Mouse (Mus musculus): ENCODE results near the gene Asb15.

Asb15 gene

GRCm38 (mm10) chr6:24564886-24565285 is 36.9 kb downstream of the Asb15 start:
- DNase-seq (ENCODE audit: low spot score), result no peak

- DNase-seq (ENCODE audit: low spot score), result no peak
Measured at GRCm38 (mm10) chr6:24568963-24569362, 41.0 kb downstream of the Asb15 start.

- DNase-seq (ENCODE audit: low spot score), result no peak
Measured at GRCm38 (mm10) chr6:24569711-24570110, 41.8 kb downstream of the Asb15 start.

DNA sequence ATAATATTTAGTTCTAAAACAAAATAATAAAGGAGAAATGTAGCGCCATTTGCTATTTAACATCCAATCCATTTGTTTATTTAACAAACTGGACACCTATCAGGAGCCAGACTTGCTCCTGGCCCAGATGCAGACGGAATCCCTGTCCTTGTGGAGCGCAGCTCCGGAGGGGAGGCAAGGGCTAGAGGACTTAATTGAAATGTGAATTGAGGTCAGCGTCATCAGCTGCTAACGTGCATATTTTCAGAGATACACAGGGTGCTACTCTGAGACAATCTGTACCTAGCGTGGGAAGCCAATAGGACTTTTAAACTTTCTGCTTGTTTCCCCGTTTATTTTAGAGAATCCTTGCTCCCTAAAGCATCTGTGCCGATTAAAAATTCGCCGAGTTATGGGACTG is 42.3 kb downstream of the Asb15 start:
- DNase-seq (ENCODE audit: low spot score), result no peak

DNA sequence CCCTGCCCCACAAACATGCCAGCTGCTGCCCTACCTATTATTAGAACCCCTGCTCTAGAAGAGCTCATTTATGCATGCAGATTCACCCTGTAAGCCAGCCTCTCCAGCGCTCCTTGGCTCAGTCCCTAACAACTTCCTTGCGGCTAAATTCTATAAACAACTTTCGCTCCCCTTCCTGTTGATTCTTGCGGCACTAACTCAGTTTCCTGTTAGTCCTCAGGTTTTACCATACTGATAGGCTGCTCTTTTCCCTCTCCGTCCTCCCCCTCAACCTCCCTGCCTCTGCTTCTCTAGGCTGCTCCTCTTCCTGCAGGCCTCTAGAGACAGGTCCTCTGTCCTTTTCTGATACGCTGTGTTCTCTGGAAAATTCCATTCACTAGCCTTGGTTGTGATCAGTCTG is 43.2 kb downstream of the Asb15 start:
- DNase-seq (ENCODE audit: low spot score), result no peak

- no peak for DNase-seq (ENCODE audit: low spot score)
Measured at GRCm38 (mm10) chr6:24572431-24572830, 44.5 kb downstream of the Asb15 start.

DNA sequence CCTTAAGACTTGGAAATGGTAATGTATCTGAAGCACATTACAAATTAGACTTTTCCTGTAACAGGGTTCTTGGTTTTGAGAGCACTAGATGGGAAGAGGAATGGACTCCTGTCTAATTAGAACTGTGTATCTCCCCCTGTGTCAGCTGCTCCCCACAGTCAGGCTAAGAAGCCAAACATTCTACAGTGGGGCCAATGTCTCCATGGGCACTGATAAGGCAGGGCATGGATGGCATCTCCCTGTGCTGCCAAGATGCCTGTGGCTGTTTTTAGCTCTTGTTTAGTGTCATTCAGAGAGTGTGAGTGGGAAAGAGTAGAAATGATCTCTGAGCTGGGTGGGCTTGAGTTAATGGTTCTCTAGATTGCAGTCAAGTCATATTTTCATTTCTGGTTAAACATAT is 45.4 kb downstream of the Asb15 start:
- no peak for DNase-seq (ENCODE audit: low spot score)

DNA sequence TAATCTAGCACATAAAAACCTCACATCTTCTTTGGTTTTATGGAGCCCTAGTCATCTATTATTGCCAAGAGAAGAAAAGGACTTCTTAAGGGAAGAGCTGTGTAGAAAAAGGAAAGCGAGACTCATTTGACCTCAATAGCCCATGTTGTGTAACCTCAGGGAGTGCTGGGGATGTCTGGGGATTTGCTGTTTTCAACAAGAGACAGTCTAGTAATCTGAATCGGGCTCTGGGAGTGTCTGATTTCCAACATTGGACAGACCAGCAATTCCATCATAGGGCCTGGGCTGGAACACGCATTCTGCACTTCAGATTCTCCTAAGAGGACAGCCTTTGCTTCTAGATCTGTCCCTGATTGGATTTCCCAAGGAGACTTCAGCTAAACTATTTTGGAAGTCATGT is 55.5 kb downstream of the Asb15 start:
- no peak for DNase-seq (ENCODE audit: low spot score)

DNA sequence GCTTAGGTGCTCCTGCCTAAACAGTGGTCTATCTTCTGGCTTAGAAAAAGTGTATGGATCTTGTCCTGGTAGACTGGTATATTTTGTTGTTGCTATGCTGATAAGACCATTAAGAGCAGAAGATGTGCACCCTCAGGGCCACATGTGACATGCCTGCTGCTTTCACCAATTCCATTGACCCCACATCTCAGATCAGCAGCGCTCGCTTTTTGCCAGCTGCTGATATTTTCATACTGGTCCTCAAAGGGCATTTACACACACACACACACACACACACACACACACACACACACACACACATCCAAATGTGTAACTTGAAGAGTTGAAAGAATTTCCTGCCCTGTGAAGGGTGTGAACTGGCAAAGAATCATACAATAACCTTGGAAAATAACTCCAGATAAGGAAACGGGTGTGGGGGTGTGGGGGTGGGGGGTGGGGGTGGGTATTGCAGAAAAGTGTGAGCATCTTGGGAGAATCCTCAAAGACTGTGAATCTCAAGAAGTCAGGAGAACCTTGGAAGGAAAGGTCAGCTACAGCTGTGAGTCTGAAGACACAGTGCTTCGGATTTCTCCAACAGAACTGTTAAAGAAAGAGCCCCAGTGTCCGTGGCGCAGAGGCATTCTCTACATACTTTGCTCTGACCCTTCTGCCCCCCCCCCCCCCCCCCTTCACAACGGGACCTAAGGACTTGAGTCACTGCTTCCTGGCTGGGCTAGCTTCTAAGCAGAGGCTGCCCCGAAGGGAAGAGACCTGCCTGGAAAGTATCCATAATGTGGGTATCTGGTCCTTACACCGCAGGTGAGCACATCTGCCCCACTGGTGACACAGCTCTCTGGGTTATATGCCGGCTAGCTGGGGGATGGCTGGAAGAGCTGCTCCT is 57.7 kb downstream of the Asb15 start:
- DNase-seq (ENCODE audit: low spot score), result no peak

DNA sequence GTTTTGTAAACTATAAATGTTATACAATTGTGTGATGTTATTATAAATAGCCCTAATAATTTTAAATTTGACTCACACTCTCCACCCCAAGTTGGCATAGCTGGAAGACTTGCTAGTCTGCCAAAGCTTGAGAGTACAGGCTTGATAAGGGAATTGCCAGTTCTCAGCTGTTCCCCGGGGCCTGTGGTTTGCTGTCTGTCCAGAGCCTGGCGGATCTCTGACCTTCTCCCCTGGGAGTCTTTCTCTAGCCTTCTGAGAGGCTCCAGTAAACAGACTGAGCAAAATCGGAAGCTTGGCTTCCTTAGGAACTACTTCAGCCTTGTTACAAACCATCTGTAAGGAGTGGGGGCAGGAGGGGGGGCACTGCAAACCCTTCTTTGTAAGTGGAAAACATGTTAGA is 58.9 kb downstream of the Asb15 start:
- DNase-seq (ENCODE audit: low spot score), result peak; percentile 18

DNA sequence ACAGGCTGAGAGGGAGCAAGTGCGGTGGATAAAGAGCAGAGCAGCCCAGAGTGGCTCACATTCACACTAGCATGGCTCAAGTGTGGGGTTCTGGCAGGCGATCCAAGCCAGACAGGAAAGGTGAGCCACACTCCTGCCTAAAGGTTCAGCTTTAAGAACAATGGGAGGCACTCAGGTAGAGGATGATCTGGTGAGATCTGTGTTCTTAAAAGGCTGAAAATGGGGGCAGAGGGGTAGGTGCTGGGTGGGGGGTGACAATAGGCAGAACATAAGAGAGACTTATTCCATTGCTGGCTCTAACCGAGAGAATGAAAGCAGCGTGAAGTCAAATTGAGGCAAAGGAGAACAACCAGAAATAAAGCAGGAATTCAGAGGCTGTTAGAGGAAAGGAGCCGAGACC is 62.3 kb downstream of the Asb15 start:
- no peak for DNase-seq (ENCODE audit: low spot score)

DNA sequence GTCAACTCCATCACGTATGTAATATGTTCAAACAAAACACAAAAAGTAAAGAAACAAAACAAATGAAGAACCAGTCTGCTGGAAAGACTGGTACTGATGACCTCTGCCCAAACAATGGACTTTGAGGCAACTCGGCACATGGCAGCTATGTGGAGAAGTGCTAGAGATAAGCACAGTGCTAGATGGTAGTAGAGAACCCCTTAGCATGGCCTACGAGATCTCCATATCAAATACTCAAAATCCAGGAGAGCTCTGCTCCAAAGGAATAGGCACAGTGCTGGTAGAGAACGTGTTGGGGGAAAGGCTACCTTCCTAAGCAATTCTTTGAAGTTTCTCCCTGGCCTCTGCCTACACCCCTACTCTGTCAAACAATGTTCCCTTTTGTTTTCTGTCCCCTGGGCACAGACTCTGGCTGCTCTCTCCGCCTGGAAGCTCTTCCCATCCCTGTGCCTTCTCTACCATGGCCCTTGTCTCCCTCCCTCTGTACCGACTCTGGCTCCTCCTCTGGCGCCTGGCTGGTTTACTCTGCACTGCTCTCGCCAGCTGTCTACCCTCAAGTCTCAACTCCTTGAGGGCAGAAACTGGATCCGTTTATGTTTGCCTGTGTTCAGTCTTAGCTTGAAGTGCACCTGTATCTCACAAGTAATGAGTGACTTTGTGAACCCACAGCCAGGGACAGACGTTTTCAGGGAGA is 63.7 kb downstream of the Asb15 start:
- no peak for DNase-seq (ENCODE audit: low spot score)

- no peak for DNase-seq (ENCODE audit: low spot score)
Measured at GRCm38 (mm10) chr6:24597500-24597899, 69.6 kb downstream of the Asb15 start, which contains the start of gene Lmod2. TSS of gene Lmod2 (plus strand) at chr6:24597762.

DNA sequence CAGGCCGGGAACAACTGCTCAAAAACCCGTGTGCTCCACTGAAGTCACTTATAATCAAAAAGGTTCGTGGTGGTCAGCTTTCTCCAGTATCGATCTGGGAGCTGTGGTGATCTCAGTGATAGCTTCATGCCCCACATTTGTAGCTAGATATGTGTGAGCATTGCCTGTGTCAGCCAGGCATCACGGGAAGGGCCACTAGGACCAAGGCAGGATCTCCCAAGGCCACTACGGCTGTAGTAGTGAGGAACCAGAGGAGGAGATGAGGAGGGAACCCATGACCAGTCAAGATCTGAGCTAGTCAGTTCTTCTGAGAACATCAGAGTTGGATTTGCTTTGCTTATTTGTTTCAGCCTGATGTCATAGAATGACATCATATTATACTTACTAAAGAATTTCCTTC is 71.2 kb downstream of the Asb15 start:
- DNase-seq (ENCODE audit: low spot score), result no peak

- no peak for DNase-seq (ENCODE audit: low spot score)
Measured at GRCm38 (mm10) chr6:24599639-24600038, 71.7 kb downstream of the Asb15 start.

DNA sequence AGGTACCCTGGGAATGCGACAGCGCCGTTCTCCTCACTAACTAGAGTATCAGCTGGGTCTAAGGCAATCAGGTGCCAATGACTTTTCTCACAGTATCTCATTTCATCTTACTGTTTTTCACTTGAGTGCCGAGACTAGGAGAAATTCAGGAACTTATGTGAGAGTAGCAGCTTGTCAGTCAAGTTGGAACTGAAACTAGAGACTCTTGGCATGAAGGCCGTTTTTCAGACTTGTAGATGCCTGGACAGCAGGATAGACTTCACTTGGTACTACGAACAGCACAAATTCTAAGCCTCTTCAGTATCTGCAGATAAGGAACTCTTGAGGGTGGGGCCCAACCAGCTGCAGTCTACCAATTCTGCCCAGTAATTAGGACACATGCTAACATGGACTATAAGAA is 72.2 kb downstream of the Asb15 start:
- DNase-seq (ENCODE audit: low spot score), result no peak

DNA sequence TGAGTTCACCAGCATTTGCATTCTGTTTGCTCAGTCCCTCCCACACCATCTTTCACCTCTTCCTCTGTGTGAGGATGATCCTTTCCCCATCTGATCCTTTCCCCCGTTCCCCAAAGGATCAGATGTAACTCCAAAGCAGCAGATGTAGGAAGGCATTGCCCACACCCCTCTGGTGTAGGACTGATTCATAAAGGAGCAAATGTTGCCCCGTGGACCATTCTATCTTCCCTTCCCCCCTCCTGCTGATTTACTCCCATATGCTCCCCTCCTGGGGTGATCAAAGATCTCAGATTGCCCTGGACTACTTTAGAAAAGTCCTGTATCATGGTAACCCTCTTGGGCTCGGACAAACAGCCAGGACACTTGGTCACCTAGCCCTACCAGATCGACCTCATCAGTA is 72.8 kb downstream of the Asb15 start:
- DNase-seq (ENCODE audit: low spot score), result no peak

DNA sequence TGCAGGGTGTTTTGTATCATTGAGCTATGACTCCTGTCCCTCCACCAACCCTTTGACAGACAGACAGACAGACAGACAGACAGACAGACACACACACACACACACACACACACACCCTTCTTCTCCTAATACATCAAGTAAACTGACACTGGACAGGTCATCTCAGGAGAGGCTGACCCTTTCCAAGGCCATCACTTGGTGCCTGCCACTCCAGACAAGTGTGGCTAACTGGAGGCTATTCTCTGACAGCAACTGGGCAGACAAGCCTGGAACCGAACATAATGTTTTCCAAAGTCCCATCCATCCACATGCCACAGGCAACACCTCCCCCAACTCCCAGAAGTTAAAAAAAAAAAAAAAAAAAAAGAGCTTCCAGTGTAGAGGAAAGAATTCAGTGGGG is 73.7 kb downstream of the Asb15 start:
- DNase-seq (ENCODE audit: low spot score), result no peak

- no peak for DNase-seq (ENCODE audit: low spot score)
Measured at GRCm38 (mm10) chr6:24602351-24602750, 74.4 kb downstream of the Asb15 start.

- DNase-seq (ENCODE audit: low spot score), result no peak
Measured at GRCm38 (mm10) chr6:24602993-24603392, 75.0 kb downstream of the Asb15 start.

- DNase-seq (ENCODE audit: low spot score), result no peak
Measured at GRCm38 (mm10) chr6:24604289-24604688, 76.3 kb downstream of the Asb15 start.

- DNase-seq (ENCODE audit: low spot score), result no peak
Measured at GRCm38 (mm10) chr6:24605631-24606030, 77.7 kb downstream of the Asb15 start.

DNA sequence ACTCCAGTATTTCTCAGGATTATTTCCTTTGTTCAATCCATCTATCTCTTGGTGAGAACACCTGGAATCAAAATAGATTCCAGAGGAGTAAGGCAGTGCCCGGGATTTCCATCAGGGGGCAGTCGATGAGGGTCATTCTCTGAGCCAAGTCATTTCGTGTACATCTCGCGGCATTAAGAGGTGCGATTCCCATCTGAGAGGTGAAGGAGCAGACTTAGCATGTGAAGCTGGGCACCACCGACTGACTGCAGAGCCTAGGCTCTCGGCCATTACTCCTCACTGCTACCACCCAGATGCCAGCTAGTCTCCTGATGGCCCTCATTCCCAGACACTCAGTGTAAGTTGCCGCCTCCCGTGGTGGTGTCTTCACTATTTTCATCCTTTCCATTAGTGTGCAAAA is 78.6 kb downstream of the Asb15 start:
- no peak for DNase-seq (ENCODE audit: low spot score)

DNA sequence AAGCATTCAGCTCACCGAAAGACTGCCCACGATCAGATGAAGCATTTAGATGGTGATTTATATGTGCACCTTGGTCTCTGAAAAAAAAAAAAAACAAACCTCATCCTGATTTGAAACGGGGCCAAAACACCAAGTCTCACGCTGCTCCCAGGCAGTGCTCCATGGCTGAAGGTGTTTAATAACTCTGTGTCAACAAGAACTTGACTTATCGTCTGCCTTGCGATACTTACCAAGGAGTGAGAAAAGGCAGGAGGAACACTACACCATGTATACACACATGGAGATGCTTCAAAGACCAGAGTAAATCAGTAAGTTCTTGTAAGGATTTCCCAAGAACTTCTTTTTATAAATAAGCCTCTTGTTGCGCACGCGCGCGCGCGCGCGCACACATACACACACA is 79.6 kb downstream of the Asb15 start:
- DNase-seq (ENCODE audit: low spot score), result no peak
